Mouse (Mus musculus): ENCODE results near the gene Usp48.

DNA sequence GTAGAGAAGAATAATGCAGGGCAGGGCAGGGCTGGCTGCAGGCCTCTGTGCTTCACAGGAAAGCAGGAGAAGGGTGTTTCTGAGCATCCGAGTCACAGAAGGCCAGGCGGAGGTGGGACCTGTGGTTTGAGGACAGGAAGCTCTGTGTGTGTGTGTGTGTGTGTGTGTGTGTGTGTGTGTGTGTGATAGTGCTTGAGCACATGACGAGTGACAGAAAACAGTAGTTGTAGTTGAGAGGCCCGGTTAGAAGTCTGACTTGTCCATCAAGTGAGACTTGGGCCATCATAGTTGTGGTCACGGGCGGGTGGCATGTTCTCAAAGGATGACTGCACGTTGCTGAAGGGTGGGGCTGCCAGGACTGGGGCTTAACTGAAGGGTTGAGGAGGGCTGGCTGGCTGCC, 16.1 kb downstream of the Usp48 start:
- TF ChIP-seq EP300 (IDR thresholded peaks at IDR 0.05; ENCODE audit: low read length) (no peak), USF2 (conservative IDR thresholded peaks at IDR 0.05; ENCODE audit: low read depth, low read length) (no peak), POLR2AphosphoS2 (IDR thresholded peaks at IDR 0.05; ENCODE audit: low read depth, low read length) (no peak)
